Mouse (Mus musculus): ENCODE data around the gene Strn4.

The Strn4 gene

GRCm38 (mm10) chr7:16841561-16842560, 26.2 kb downstream of the Strn4 start:
- no peak for DNase-seq (ENCODE audit: low read depth, low spot score)

- DNase-seq (ENCODE audit: low read depth, low spot score) = peak; percentile 60
Measured at GRCm38 (mm10) chr7:16842645-16843063, 27.0 kb downstream of the Strn4 start, which contains the start of gene Prkd2. TSS of gene Prkd2 (plus strand) at chr7:16842902.

DNA sequence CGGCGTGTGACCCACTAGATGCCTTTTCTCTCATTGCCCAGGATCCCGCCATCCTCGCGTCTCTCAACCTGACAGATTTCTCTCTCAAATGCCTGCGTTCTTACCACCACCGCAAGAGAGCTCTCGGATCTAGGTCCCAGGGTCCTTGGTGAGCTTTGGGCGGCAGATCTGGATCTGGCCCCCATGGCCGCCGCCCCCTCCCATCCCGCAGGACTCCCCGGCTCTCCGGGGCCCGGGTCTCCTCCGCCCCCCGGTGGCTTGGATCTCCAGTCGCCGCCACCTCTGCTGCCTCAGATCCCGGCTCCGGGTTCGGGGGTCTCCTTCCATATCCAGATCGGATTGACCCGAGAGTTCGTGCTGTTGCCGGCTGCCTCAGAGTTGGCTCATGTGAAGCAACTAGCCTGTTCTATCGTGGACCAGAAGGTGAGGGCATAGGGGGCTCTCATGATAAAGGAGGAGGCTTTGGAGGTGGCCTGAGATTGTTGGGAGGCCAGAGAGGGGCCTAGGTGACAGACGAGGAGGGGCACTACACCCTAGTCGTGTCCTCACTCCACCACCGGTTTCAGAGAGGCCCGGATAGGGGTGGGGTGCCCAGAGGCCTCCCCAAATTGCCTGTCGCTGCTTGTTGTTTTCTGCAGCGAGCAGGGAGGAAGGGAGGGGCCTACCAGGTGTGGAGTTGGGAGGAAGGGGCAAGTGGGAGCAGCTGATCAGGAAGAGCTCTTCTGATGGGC, 27.9 kb downstream of the Strn4 start:
- no peak for DNase-seq (ENCODE audit: low read depth, low spot score)

DNA sequence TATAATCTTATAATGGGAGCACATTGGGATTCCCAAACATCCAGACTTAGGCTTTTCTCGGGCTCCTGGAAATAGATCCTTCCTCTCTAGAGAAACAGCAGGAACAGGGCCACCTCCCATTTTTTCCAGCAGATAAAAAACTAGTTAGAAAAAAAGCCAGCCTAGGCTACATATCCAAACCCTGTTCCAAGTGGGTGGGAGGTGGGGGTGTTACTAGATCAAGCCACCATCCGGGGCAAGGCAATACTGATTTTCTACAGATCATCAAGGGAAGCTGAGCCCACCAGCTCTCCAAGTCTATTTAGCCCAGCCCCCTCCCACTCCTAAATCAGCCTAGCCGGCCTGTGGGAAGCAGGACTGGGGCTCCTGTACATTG, 29.0 kb downstream of the Strn4 start:
- DNase-seq (ENCODE audit: low read depth, low spot score) = no peak

DNA sequence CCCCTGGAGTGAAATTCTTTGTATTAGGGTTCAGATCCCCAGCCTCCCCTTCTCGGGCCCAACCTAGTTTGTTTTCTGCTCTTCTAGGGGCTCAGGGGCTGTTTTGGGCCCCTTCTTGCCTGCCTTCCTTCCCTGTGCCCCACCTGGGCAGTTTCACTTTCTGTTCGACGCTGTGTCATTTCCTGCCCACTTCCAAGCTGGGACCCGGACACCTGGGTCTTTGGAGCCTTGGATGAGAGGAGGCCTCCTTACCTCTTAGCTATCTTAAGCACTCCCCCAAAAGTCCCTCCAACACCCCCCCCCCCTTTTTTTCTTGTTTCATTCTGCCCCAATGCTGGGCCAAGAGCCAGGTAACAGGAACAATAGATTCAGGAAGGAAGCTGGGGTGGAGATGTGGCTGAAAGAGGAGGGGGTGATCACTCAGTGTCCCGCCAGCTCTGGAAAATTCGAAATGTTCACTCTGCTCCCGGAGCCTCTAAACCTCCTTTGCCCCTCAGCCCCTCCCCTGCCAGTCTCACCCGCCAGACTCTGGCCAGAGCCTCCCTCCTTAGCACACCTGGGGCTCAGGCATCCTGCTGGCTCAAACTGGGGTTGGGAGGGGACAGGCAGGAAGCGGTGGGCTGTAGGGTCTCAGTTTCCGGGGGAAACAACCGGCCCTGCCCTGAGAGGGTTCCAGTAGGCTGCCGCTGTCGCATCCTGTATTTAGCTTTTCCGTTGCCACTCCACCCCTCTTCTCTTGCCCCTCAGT, 29.6 kb downstream of the Strn4 start:
- DNase-seq (ENCODE audit: low read depth, low spot score) = no peak

DNA sequence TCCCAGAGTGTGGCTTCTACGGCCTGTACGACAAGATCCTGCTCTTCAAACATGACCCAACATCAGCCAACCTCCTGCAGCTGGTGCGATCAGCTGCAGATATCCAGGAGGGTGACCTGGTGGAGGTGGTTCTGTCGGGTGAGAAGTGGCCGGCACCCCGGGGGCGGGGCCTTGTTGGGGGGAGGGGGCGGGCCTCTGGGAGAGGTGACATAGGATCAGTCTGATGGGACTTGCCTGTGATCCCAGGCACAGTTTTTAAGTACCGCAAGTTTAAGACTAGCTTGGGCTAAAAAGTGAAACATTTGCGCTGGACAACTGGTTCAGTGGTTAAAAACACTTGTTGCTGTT, 30.1 kb downstream of the Strn4 start:
- DNase-seq (ENCODE audit: low read depth, low spot score) = no peak

GRCm38 (mm10) chr7:16846775-16847174, 31.1 kb downstream of the Strn4 start:
- DNase-seq (ENCODE audit: low read depth, low spot score) = no peak

GRCm38 (mm10) chr7:16847507-16847906, 31.8 kb downstream of the Strn4 start:
- DNase-seq (ENCODE audit: low read depth, low spot score) = no peak

- no peak for DNase-seq (ENCODE audit: low read depth, low spot score)
Measured at GRCm38 (mm10) chr7:16848579-16848978, 32.9 kb downstream of the Strn4 start.

- DNase-seq (ENCODE audit: low read depth, low spot score) = no peak
Measured at GRCm38 (mm10) chr7:16851636-16852035, 35.9 kb downstream of the Strn4 start.

GRCm38 (mm10) chr7:16853302-16853831, 37.7 kb downstream of the Strn4 start:
- no peak for DNase-seq (ENCODE audit: low read depth, low spot score)

- no peak for DNase-seq (ENCODE audit: low read depth, low spot score)
Measured at GRCm38 (mm10) chr7:16858336-16858735, 42.6 kb downstream of the Strn4 start.

- no peak for DNase-seq (ENCODE audit: low read depth, low spot score)
Measured at GRCm38 (mm10) chr7:16859902-16860651, 44.4 kb downstream of the Strn4 start.

GRCm38 (mm10) chr7:16867488-16867887, 51.8 kb downstream of the Strn4 start:
- DNase-seq (ENCODE audit: low read depth, low spot score) = no peak

- peak; percentile 67 for DNase-seq (ENCODE audit: low read depth, low spot score)
Measured at GRCm38 (mm10) chr7:16869497-16869896, 53.8 kb downstream of the Strn4 start.

GRCm38 (mm10) chr7:16871600-16871999, 55.9 kb downstream of the Strn4 start:
- DNase-seq (ENCODE audit: low read depth, low spot score) = no peak

- DNase-seq (ENCODE audit: low read depth, low spot score) = no peak
Measured at GRCm38 (mm10) chr7:16872478-16872877, 56.8 kb downstream of the Strn4 start.

- DNase-seq (ENCODE audit: low read depth, low spot score) = no peak
Measured at GRCm38 (mm10) chr7:16873392-16873791, 57.7 kb downstream of the Strn4 start.

GRCm38 (mm10) chr7:16874190-16874589, 58.5 kb downstream of the Strn4 start:
- DNase-seq (ENCODE audit: low read depth, low spot score) = no peak

- DNase-seq (ENCODE audit: low read depth, low spot score) = peak; percentile 100
Measured at GRCm38 (mm10) chr7:16874756-16875309, 59.1 kb downstream of the Strn4 start.

GRCm38 (mm10) chr7:16875310-16875325, 59.4 kb downstream of the Strn4 start, which contains the start of gene Dact3:
TSS of gene Dact3 (plus strand) at chr7:16875317.
- no peak for DNase-seq (ENCODE audit: low read depth, low spot score)
